Mouse (Mus musculus) hindbrain, embryonic 12.5 days (tissue): ENCODE data around the gene Susd3. TPM values are rescaled to one million over a fixed set of nuclear protein-coding genes. Genes with fewer than 3 reads are reported as not detected.

ENCODE experiments used
- polyA plus RNA-seq: library from polyadenylated mRNA; unstranded; fragments of >200 nt; fragmentation: Nextera tagmentation; extraction: Ambion mirVana; gene quantifications from 2 replicates; pipeline ENCODE4 v1.2.1, GENCODE M21; 2016

Susd3 gene
- polyA plus RNA-seq, 1 experiment from 2014 or later, result 0.96 TPM

Other genes starting within 250 kb of the Susd3 start
- 16.0 and 16.2 TPM in 2 replicates for gene Wnk2, start 100.7 kb downstream of the Susd3 start, polyA plus RNA-seq
- 26.5 and 28.1 TPM in 2 replicates for gene Ninj1, start 61.2 kb downstream of the Susd3 start, polyA plus RNA-seq
- gene Card19, start 32.7 kb downstream of the Susd3 start, polyA plus RNA-seq, result 34.8 and 36.8 TPM in 2 replicates
- gene Fgd3, start 71.6 kb upstream of the Susd3 start, polyA plus RNA-seq, result 1.1 and 1.2 TPM in 2 replicates
- gene Bicd2, start 92.9 kb upstream of the Susd3 start, polyA plus RNA-seq, result 40.7 and 44.2 TPM in 2 replicates
- 16.5 and 17.3 TPM in 2 replicates for gene Ippk, start 172.5 kb upstream of the Susd3 start, polyA plus RNA-seq
- 0.79 and 1.3 TPM in 2 replicates for gene Tes3-ps, start 244.6 kb upstream of the Susd3 start, polyA plus RNA-seq